Mouse (Mus musculus): Measurements from ENCODE around the gene Dram1. TPM values are rescaled to one million over a fixed set of nuclear protein-coding genes. Genes with fewer than 3 reads are reported as not detected.

Dram1 gene
- total RNA-seq (2022): 1 to 10 TPM; 2.2 to 4.1 (median 3.2) TPM

DNA sequence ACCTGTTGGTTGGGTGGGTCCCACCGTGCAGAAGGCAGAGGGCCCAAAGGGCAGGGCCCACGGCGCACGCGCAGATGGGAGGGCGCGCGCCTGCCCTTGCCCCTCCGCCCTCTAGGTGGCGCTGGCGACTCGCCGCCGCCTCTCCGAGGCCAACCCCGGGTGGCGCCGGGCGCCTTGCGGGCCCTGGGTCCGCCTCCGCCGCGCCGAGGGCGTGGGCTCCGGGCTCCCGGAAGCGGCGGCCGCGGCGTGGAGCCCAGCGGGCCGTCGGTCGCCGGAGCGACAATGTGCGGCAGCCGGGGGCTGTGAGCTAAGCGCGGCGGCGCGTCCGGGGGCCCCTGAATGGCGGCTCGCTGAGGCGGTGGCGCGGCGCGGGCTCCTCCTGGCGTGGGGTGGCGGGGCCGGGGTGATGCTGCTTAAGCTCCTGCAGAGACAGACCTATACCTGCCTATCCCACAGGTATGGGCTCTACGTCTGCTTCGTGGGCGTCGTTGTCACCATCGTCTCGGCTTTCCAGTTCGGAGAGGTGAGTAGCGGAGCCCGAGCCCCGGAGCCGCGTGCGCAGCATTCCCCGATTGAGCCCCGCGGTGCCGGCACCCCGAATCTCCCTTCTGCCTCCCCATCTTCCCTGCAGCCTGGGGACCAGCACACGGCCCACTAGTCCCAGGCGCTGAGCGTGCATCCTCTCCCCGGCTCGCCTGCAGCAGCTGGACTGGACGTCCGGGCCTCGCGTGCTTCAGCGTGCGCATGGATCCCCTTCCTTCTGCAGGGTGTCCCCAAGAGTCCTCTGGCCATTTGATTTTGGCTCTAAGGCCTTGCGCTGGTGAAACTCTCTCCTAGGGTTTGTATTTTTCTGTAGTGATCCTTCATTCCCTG is at the start of gene Dram1, which contains the start of gene Gnptab:
Gene Dram1 (minus strand): TSS at position 68 of the 873 bp plus-strand sequence.
Gene Gnptab (plus strand): TSS at position 120 of the 873 bp plus-strand sequence.
- DNase-seq (ENCODE audit: low spot score): peak; percentile 80

DNA sequence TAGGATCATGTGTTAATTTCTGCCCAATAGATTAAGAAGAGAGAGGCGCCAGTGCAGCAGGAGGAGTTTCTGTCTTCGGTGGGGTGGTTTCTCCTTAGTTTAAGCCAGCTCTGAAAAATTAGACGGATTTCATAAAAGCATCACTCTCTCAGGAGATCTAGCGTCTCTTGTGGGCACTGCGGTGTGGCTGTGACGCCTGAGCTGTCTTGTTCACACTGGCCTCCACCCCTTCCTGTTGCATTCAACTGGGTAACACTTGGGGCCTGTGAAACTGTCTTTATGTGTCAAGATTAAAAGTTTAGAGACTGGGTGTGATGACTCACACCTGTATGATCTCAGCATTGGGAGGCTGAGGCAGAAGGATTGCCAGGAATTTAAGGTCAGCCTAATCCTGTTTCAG is 49.1 kb upstream of the Dram1 start:
- no peak for DNase-seq (ENCODE audit: low spot score)

GRCm38 (mm10) chr10:88426896-88427295 is 48.0 kb upstream of the Dram1 start:
- DNase-seq (ENCODE audit: low spot score): no peak

DNA sequence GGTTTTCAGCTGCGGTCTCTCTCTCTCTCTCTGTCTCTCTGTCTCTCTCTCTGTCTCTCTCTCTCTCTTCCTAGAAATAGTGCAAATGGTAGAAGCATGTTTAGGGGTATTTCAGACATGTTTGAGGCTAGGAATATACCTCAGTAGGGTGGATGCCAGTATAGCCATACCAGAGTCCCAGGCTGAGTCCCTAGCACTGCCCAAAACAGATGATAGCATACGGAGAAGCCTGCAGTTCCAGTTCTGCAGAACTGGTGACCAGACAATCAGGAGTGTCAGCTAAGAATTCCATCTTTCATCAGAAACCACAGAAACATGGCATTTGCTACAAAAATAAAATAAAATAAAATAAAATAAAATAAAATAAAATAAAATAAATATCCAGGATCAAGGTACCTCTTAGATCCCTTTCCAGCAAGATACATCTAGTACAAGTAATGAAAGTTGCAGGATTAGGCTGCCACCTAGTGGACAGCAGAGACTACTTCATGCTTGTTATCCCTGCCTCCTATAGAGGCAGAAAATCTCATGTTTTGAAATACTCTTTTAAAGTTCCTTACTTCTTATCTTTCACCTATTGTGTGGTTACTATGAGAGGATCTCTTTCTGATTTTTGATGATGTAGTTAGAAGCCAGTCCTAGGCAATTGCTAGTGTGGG is 47.4 kb upstream of the Dram1 start:
- DNase-seq (ENCODE audit: low spot score): peak; percentile 74

- DNase-seq (ENCODE audit: low spot score): no peak
Measured at GRCm38 (mm10) chr10:88420655-88421435, 42.0 kb upstream of the Dram1 start.

DNA sequence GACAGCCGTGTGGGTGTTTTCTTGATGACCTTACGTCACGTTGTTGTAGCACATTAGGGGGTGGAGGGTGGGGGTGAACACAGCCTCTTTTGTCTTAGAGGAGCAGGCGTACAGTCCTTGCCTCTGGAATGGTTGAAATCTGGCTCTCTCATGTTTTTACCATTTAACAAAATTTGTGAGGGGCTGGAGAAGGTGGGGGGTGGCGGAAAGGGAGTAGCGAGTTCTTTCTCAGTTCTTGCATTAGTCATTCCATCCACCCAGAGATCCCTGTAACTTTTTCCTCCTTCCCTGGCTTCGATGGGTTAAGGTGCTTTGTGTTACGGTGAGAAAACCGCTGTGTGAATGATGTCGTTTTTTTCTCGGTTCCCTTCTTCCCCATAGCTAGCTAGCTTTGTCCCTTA is 41.3 kb upstream of the Dram1 start:
- no peak for DNase-seq (ENCODE audit: low spot score)

- DNase-seq (ENCODE audit: low spot score): no peak
Measured at GRCm38 (mm10) chr10:88417686-88418085, 38.8 kb upstream of the Dram1 start.

GRCm38 (mm10) chr10:88412290-88412995 is 33.6 kb upstream of the Dram1 start:
- DNase-seq (ENCODE audit: low spot score): no peak

DNA sequence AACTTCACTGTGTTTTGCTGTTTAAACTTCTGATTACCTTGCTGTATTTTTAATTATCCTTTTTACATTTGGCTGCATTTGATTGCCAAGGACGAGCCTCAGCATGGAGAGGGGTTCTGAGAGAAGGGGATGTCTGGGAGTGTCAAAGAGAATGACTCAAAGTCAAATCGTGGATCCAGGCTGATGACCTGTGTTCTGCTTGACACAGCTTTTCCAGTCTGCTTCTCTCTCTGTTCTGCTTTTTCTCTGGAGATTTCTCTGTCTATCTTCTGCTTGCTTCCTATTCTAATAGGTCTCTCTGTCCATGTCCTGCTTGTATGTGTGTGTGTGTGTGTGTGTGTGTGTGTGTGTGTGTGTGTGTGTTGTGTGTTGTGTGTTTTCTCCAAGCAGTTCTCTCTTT is 30.9 kb upstream of the Dram1 start:
- DNase-seq (ENCODE audit: low spot score): no peak

DNA sequence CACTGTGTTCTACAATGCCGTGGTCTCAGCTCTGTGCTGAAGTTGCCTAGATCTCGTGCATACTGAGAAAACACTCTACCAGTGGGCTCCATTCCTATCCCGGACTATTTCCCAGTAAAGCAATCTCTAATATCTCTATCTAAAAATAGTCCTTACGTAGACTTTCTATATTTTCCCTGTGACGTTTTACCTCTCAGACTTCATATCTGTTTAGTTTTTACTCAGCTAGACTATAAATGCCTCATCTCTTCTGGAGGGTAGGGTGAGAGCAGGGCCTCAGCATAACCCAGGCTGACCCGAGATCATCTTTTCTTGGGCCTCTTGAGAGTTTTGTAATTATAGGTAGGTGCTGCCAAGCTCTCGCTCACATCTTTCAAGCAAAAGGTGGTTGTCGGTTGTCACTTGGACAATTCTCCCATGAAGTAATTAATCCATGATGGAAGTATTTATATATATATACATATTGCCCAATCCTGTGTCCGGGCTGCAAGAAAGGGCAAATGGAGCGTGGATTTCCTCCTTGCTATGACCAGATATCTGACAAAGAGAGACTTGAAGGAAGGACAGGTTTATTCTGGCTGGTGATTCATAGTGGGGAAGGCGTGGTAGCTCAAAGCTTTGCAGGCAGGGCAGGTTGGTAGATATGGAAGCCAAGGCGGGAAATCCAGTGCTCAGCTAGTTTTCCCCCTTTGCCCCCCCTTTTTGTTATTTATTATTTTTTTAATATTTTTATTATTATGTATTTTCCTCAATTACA is 29.2 kb upstream of the Dram1 start:
- DNase-seq (ENCODE audit: low spot score): no peak

DNA sequence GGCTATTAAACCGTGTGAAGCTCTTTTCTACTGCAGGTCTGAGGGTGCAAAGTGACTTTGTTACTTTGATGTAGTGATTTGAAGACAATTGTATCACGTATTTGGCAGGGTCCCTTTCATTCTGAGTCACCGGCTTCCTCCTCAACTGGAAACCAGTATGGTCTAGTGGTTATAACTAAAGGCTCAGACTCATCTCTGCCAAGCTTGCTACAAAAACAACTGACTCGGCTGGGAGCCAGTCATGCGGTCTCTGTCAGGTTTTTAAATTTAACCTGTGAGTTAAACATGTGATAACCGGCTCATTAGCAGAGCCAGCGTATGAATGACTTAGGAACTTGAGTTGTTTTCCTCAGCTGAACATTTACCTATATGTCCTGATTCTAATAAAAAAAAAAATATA is 26.9 kb upstream of the Dram1 start:
- DNase-seq (ENCODE audit: low spot score): peak; percentile 71

- no peak for DNase-seq (ENCODE audit: low spot score)
Measured at GRCm38 (mm10) chr10:88404220-88404619, 25.3 kb upstream of the Dram1 start.

DNA sequence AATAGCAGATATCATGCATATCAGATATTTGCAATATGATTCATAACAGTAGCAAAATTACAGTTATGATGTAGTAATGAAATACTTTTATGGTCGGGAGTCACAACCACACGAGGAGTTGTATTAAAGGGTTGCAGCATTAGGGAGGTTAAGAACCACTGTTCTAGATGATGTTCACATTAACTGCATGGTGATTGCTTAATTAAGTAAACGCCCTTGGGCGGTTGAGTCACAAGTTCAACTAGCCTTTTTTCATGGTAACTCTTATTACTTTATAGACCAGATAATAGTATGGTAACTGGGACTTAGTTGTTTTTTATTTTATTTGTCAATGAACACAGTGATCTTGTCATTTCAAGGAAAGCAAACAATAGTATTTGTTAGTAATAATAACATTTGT is 24.1 kb upstream of the Dram1 start:
- DNase-seq (ENCODE audit: low spot score): no peak

- no peak for DNase-seq (ENCODE audit: low spot score)
Measured at GRCm38 (mm10) chr10:88399271-88399670, 20.4 kb upstream of the Dram1 start.

DNA sequence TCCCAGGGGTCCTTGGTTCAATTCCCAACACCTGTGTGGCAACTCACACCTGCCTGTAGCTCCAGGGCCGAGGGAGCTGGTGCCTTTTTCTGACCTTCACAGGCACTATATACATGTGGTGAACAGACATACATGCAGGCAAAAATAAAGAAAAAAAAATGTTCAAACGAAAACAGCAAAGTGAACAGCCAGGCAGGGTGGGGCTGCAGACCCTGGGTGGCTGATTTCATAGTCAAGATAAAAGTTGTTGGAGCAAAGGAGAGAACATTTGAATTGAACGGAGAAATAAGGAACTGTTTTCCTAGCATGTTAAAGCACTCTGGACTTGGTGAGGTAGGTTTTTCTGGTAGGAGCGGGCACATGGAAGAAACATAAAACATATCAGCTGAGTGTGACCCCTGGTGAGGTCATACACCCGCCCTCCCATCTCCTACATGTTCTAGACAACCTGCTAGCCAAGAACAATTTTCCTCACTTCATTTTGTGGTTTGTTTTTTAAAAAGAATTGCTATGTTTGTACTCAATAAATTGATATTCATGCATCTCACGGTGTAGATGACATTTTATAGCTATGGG is 19.9 kb upstream of the Dram1 start:
- no peak for DNase-seq (ENCODE audit: low spot score)

GRCm38 (mm10) chr10:88392181-88392847 is 13.4 kb upstream of the Dram1 start:
- DNase-seq (ENCODE audit: low spot score): no peak

DNA sequence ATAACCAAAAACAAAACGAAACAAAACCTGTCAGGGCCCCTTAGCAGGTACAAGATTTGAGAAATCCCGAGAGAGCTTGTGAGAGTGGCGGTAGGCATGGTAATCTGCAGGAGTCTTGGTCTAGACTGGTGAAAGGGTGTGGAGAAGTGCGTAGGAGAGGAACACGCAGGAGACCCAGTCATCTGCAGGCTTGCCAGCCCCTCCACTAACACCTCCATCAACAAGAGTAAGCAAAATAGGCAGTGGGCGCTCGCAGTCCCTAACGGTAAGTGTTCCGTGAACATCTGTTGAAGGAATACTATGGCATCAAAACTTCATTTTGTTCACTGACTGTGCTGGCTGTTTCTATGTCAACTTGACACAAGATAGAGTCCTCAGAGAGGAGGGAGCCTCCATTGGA is 12.6 kb upstream of the Dram1 start:
- no peak for DNase-seq (ENCODE audit: low spot score)

GRCm38 (mm10) chr10:88390096-88390790 is 11.4 kb upstream of the Dram1 start:
- DNase-seq (ENCODE audit: low spot score): no peak

DNA sequence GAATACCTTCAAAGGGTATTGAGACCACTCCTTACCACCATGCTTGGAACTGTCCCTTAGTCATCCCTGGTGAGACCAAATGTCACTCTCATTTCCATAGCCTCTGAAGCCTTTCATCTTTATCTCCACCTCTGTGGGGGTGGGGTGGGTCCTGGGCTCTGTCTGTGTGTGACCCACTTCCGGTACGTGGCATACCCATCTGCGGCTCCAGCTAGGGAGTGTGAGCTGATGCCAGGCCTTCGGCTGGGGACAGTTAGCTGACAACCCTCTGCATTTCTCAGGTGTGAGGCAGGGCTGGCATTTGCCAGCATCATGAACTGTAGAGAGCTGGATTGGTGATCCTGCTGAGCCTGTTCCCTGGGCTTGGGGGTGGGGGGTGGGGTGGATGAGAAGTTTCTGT is 10.7 kb upstream of the Dram1 start:
- no peak for DNase-seq (ENCODE audit: low spot score)
